Mouse (Mus musculus): Measurements from ENCODE around the gene Ifi211. TPM values are rescaled to one million over a fixed set of nuclear protein-coding genes. Genes with fewer than 3 reads are reported as not detected.
"Not testable (repeated sequence)": the region's sequence is repeated elsewhere in the genome, so short reads cannot be mapped to it uniquely, and the experiment has no call there.

Ifi211 gene
- 1 to 10 TPM; 1.0 to 1.7 TPM for total RNA-seq (2021)

DNA sequence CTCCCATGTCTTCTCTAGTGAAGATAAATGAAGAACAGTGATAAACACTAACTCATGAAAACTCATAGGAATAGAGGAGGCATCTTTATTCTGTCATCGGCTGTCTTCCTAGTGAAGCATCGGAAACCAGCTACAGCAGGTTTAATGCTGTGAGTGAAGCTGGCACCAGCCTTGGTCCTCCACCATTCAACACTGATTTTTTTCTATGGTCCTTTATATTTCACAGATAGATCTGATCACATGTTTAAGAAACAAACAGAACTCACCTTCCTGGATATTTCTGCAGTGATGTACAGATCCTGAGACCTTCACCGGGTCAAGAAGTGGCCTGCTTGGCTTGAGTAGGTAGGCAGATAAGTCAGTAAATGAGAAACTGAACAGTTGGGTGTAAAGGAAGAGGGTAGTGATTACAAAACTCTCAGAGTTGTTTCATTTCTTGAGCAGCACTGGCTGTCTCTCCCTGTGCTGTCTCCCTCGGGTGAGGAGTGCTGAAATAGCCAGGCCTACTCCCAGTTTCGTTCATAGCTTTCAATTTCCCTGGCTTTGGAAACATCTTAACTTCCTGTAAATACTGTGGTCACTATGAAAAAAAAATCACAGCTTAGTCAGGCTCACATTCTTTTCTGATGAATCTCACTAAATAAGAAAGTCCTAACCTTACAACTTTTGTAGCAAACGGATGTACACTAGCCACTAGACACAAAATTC is at the start of gene Ifi211:
TSS of gene Ifi211 (minus strand) at position 499 of the 708 bp plus-strand sequence.
- DNase-seq (ENCODE audit: low spot score): peak; percentile 22
- intact Hi-C loops (cut with DNase I): not testable (repeated sequence)

DNA sequence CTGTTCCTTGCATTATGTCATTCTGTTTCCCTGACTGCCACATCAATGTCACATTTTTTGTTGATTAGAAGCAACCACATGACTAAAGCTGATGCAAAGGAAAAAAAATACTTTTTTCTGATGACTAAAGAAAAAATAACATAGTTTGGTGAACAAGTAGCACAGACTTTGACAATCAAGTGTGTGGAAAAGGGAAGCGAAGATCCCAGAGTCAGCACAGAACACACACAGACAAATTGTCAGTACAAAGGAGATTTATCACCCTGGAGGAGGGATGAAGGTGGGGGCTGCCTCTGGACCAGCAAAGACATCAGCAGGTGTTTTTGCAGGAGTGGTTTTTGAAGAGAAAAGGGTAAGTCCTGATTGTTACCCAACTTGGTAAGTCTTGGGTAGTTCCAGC is 48.6 kb upstream of the Ifi211 start:
- DNase-seq (ENCODE audit: low spot score); intact Hi-C loops (cut with DNase I): not testable (repeated sequence)

DNA sequence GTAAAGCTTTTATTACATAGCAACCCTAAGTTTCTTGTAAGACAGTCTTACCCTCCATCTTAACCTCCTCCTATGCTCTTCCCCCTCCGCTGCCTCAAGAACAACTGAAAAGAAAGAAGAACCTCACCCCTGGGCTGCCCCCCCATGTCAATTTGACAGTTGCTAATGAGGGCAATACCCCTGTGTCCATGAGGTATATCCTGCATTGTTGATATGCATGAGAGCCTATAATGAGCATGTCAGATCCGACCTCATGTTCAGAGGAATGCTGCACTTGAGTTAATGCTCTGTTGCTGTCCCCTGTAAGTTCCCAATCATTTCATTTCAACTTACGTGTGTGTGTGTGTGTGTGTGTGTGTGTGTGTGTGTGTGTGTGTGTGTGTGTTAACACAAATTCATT is 47.2 kb upstream of the Ifi211 start:
- intact Hi-C loops (cut with DNase I); DNase-seq (ENCODE audit: low spot score): not testable (repeated sequence)

DNA sequence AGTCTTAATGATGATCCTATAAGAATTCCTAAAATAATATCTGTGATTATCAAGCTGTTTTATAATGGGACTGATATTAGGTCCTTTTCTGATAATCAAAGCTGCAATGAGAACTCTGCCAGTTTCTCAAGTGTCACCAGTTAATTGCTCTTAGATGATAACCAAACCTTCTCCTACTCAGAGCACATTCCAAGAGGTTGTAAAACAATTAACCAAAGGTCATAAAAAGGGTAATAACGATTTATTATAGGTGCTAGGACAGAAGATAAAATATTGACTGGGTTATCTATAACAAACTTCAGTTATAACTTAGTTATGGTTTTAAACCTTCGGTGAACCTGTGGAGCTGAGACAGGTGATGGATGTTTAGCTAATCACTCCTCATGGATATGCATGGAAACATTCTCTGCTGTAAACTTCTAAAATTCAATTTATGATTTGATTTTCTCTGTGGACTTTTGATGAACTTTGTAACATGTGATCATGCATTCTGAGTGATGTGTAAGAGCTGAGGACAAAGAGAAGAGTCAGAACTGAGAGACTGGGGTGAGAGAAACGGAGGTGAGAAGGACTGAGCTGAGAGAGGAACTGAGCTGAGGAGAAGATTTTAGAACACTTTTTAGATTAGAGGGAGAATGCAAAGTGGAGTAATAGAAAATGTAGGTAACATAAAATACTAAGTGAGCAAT is 43.1 kb upstream of the Ifi211 start:
- intact Hi-C loops (cut with DNase I); DNase-seq (ENCODE audit: low spot score): not testable (repeated sequence)

DNA sequence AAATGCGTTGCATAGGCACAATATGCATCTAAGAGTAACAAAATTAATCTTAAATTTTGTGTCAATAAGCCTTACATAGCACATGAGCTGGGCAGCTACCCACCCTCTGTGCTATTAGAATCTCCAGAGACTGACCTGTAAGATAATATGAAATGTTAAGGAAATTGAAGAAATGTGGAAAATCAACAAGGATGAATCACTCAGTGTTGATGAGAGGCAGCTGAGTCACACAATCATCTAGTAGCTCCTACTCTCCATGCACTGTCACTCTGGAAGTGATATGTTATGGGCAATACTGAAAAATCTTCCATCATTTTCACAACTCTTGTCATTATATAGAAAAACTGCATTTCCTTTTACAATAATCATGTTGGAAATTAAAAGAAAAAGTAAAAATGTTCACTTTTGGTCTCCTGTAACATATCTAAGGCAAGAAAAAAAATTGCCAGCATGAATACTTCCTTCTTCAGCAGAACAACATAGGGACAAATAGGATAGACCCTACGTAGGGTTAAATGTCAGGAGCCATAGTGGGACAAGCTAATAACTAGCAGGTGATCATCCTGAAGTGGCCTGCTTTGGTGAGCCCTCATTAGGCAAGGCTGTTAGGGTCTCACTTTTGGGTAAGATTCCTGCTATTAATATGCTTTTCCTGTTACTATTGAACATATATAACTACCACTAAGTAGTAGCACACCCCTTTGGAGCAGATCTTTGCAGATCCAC is 42.4 kb upstream of the Ifi211 start:
- intact Hi-C loops (cut with DNase I): no loop called here
- DNase-seq (ENCODE audit: low spot score): no peak

DNA sequence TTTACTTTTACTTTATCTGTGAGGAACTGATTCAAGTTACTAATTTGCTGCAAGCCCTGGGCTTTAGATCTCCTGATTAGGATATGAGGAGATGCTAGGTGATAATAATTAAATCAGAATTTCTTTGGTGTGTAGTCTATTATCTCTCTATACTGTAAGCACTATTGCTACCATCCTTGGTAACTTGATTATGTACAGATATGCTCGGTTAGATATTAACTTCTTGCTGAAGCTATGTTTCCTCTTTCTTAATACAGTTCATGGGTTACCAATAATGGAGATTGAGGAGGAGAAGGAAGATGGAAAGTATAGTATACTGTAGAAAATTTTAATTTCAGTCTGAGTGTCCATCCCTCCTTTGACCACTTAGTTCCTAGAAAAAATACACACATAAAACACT is 40.7 kb upstream of the Ifi211 start:
- intact Hi-C loops (cut with DNase I): no loop called here
- DNase-seq (ENCODE audit: low spot score): no peak

DNA sequence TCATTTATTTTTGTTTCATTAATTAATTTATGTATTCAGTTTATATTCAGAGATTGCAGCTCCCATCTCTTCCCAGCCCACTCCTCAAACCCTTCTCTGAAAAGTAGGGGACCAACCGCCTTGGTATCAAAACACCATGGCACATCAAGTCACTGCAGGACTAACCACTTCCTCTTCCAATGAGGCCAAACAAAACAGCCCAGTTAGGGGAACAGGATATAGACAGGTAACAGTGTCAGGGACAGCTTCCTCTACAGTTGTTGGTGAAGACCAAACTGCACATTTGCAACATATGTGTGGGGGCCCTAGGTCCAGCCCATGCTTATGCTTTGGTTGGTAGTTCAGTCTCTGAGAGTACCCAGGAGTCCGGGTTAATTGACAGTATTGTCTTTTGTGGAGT is 36.2 kb upstream of the Ifi211 start:
- intact Hi-C loops (cut with DNase I): not testable (repeated sequence)

DNA sequence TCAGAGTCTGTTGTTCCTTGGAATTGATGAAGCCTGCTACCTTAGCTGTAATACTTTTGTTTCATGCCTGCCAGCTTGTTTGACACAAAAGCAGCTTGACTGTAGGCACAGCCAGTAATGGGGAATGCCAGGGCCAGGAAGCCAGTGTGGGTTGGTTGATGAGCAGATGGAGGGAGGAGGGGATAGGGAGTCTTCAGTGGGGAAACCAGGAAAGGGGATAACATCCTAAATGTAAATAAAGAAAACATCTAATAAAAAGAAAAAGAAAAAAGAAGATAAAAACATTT is 29.9 kb upstream of the Ifi211 start:
- DNase-seq (ENCODE audit: low spot score); intact Hi-C loops (cut with DNase I): not testable (repeated sequence)

More for the DNA sequence above, 36.2 kb upstream of the Ifi211 start:
- DNase-seq (ENCODE audit: low spot score): not testable (repeated sequence)

DNA sequence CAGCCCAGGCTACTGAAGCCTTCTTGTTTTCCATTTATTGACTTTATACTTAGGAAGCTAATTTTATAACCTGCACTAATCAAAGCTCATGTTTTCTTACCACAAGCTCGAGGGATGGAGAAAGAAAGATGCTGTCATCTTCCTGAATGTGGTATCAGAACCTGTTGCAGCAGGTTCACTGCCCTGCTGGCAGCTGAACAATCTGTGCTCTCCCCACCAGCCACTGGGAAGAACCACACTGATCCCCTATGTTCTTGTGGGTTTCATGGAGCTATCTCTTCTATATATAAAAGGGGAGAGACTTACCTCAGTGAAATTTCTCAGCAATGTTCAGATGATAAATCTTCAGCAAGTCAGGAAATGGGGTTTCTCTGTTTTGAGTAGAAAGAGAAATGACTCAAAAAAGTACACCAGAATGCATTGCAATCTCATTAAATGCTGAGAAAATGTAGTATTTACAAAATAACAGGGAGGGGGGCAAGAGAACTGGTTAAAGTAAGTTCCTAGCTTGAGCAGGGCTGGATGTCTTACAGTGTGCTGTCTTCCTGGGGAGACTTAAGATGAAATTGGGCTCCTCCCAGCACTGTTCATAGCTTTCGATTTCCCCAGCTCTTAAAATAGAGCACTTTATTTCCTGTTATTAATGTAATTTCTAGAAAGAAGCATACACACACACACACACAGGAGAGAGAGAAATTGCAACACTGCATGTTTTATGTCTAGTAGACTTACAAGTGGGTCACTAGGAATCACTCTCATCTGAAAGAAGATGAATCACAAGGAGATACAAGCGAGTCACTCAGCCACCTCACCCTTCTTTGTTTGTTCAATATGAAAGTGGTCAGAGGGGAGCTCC is 29.3 kb upstream of the Ifi211 start, which contains the start of the genes Mndal and Ifi203:
TSS of gene Mndal (minus strand) at position 568 of the 856 bp plus-strand sequence.
TSS of gene Ifi203 (minus strand) at position 749 of the 856 bp plus-strand sequence.
- intact Hi-C loops (cut with DNase I); DNase-seq (ENCODE audit: low spot score): not testable (repeated sequence)

DNA sequence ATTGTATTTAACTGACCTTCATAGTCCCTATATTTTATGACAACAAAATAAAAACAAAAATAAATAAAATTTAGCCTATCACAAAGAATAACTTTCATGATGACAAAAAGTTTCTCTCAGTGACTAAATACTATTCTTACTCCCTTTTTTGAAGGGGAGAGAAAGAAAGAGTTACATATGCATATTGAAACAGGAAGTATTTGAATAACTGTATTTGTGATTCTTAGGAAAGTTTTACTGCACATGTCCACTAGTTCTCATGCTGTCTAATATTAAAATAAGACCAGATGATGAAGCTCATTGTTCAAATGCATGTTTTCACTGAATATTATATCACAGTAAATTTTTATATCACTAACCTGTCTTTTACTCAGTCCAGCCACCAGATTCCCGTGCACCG is 28.7 kb upstream of the Ifi211 start:
- DNase-seq (ENCODE audit: low spot score): not testable (repeated sequence)

DNA sequence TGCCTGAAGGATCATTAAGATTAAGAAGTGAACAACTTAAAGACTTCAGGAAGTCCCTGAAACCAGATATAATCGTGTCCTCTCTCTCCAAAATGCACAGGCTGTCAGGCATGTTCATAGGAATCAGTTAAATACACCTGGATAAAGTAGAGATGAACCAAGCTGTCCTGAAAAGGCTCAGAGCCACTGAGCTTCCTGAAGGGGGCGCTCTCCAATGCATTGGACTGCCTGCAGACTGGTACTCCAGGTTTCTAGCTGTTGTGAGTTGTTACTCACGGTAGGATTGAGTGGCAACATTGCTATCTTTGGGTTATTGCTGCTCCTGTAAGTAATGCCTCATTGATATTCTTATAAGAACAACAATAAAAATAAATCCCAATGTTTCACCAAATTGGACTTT is 6.4 kb upstream of the Ifi211 start:
- DNase-seq (ENCODE audit: low spot score); intact Hi-C loops (cut with DNase I): not testable (repeated sequence)

More for the DNA sequence above, 28.7 kb upstream of the Ifi211 start:
- intact Hi-C loops (cut with DNase I): not testable (repeated sequence)

DNA sequence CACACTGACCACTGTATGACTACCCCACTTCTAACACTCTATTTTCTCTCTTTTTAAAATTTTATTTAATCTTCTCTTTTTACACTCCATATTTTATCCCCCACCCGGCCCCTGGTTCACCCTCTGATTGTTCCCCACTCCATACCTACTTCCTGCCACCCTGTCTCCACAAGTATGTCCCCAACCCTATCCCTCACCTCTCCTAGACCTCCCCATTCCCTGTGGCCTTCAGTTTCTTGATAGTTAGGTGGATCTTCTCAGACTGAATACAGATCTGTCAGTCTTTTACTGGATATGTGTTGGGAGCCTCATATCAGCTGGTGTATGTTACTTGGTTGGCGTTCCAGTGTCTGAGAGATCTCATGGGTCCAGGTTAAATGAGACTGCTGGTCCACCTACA is 1.7 kb upstream of the Ifi211 start:
- intact Hi-C loops (cut with DNase I): no loop called here
- DNase-seq (ENCODE audit: low spot score): no peak

DNA sequence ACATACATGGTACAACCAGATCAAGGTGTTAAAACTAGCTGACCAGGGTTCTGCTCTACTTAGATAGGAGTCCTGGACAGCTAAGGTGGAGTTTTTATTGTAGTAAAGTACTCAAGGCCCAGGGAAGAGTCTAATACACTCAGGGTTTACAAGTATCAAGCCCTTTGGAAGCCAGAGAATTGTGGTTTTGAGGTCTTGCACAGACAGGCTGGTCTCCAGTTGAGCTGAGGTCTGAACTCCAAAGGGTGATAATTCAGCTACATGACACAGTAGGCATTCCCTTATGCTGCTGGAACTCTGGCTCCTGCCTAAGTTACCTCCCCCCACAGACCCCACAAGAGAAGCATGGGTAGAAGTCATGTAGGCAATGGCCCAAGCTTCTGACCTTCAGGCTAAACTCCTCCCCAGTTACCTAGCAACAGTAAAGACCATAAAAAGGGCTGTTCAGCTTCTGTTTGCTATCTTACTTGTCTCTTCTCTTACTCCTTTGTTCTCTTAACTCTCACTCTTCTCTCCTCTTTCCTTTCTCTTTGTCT is 478 bp upstream of the Ifi211 start:
- intact Hi-C loops (cut with DNase I); DNase-seq (ENCODE audit: low spot score): not testable (repeated sequence)

DNA sequence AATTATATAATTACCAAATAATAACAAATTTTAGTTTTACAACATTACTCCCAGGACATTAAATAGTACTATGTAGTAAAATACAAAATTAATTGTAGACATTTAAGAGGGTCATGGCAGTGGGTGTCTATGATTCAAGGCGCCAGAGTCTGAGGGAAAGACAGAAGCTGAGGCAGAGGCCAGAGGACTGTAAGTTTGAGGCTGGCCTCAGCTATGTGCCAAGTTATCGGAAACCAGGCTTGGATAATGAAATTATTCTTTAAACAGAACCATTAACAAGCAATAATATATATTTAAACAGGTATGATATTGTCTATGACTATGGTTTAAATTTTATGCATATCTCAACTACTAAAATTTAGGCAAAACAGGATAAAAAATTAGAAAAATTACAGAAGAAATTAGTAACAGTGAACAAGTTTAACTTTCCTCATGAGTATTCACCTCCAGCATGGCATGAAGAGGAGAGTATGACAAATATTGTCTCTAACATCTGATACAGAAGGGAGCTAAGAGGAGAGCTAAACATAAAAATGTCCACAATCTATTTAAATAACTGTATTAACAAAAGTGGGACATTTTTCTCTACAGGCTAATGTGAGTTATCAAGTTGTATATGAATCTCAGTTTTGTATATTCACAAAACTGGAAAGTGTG is 910 bp downstream of the Ifi211 start:
- intact Hi-C loops (cut with DNase I): no loop called here
- DNase-seq (ENCODE audit: low spot score): no peak

DNA sequence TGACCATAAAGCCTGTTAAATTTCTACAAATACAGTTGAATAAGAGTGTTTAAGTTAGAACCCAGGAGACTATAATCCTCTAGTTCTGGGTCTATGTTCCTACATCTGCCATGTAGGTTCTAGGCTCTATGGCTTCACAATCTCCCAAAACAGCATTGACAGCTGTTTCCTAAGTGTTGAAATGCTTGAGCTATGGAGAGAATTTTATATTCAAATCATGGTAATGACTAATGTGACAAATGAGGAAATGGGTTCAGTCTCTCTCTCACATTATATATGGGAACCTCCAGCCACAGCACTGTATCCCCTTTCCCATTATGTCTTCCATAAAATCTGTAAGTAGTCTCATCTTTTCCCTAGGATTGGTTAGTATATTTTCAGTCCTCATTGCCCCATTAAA is 4.5 kb downstream of the Ifi211 start:
- intact Hi-C loops (cut with DNase I); DNase-seq (ENCODE audit: low spot score): not testable (repeated sequence)

DNA sequence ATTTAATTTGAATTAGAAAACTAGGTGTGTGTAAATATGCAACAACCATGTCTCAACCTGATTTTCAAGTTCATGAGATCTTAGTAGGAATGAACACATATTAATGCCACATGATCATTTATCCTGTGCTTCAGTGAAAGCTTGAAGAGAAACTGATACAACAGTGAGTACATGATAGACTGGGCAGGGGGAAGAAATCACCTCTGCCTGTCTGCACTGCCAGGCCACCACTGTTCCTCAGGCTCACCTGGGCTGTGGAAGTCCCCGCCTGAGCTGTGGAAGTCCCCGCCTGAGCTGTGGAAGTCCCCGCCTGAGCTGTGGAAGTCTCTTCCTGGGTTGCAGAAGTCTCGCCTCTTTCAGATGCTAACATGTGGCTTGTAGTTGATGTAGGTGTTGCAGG is 7.0 kb downstream of the Ifi211 start:
- DNase-seq (ENCODE audit: low spot score); intact Hi-C loops (cut with DNase I): not testable (repeated sequence)

DNA sequence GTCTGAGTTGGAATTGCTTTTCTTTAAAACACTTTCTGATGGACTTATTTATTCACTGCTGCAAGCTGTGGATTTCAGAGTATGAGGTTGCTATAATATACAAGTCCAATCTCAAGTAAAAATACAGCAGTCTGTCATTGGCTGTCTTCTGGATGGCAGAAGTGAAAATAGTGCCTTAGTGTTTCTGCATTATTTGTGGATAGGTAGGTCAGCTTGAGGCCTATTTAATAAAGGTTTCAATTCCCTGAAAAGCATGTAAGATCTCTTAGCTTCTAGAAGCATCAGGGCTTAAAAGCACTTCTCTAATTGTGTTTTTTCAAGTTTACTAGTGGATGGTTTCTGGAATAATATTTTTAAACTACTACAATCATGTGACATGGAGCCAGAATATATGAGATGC is 23.1 kb downstream of the Ifi211 start:
- DNase-seq (ENCODE audit: low spot score); intact Hi-C loops (cut with DNase I): not testable (repeated sequence)

DNA sequence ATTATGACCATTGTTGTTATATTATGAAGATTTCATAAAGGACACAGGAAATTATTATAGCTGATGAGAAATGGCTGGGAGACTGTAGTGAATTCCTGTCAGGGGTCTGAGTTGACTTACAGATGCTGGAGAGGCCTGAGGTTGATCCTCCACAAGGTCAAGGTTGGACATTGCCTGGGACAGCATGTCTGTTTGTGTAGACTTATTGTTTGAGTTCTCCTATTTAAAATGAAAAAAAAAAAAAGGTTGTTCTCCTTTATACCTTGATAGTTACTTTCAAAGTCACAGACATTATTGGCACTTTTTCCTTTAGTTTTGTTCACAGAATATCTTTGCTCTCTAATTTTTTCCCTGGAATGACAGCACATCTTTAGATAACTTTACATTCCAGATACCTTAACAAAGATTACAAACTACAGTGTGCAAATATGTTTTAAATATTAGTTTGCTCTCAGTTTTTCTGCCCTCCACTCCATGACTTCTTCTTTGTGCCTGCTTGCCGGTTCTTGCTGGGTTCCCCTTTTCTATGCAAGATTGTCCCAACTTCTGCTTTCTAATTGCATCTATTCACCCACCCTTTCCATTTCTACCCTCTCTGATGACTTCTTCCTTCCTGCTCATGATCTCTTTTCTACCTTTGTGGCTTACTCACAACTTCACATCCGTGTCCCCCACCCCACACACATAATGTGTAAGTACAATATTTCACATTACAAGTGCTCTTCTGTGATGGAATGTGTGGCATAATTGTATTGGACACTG is 25.6 kb downstream of the Ifi211 start:
- DNase-seq (ENCODE audit: low spot score); intact Hi-C loops (cut with DNase I): not testable (repeated sequence)
